Mouse (Mus musculus) left cerebral cortex, adult 11 months (tissue): ENCODE measurements around the gene Vmn1r211.
"Not testable (repeated sequence)": the region's sequence is repeated elsewhere in the genome, so short reads cannot be mapped to it uniquely, and the experiment has no call there.

Experiments used
- DNase-seq: peaks from one replicate; pipeline ENCODE4 v3.0.0; 2022; ENCODE audit warnings: low spot score

Vmn1r211 gene

DNA sequence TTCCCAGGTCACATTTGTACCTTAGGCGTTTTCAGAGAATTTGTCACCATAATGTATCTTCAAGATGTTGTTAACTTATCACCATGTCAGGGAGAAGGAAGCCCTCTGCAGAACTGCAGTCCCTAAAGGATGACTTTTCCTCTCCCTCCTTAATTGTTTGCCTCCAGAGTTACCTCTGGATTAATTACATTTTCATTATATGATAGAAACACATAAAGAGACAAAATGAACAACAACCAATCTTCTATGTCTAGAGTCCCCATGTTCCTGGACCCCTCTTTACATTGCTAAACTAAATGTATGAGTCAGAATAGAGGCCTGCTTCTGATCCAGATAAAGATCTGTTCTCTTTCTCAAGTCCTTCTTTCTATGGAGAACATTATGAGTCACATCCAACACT, at the start of gene Vmn1r211:
TSS of gene Vmn1r211 (minus strand) at position 101 of the 400 bp plus-strand sequence.
- DNase-seq, result no peak

DNA sequence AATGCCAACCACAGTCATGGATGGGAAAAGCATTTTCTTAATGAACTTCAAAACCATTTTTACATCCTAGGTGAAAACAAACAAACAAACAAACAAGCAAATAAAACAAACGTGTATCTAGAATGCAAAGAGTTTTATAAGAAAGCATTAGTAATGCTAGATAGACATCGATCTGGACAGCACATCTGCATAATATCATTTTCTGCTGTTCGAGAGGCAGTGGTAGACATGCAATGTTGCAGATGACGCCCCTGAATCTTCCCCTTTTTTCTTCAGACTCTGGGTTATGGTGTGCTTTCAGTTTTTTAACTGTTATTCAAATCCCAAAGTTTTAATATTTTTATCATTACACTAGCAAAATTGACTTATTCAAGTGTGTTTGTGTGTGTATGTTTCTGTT, 26.7 kb upstream of the Vmn1r211 start, which contains the start of gene Vmn1r212:
TSS of gene Vmn1r212 (minus strand) at position 101 of the 400 bp plus-strand sequence.
- DNase-seq, result no peak

DNA sequence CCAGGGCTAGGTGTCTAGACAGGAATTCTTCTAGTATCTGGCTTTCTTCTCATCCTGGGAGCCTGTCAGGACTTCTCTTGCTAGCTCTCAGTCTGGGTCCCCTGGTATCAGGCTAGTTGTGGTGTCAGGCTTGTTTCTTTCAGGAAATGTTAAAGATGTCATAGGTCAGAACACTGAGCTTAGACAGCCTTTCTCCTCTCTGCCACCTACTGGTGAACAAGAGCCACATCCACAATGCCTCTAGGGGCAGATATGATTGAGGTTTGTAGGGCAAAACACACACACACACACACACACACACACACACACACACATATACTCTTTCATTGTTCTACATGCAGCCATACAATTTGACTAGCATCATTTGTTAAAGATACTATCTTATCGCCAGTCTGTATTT, 21.9 kb upstream of the Vmn1r211 start:
- no peak for DNase-seq

DNA sequence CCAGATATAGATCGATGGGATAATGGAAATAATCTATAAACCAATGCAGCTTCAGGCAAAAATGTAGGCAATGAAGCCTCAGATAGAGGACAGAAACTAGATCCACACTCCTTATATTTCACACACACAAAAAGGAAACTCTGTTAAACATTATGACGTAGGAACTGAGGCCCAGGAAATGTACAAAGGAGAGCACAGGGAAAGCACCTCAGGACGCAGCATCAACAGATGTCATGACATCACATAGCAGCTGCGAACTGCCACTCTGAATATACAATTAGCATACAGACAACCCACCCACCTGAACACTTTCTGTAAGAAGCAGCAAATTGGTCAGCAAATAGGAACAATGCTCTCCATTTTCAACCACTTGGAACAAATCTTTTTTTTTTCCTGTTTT, 2.6 kb downstream of the Vmn1r211 start:
- no peak for DNase-seq

DNA sequence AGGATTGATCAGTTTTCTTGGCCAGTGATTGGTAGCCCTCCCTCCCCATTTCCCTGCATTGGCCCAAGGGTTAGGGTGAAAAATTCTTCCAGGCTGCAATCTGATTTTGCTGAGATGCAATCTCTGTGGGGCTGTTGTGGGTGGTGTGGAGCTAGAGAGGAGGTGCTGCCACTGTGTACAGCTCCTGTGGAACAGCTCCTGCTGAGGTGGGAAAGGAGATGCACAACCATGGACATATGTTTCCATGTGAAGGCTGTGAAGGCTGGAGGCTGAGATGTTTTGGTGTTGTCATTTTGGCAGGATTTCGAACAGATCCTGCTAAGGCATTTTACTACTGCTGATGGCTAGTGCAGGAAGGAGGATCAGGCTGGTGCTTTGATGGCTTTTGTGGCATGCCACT, 10.6 kb downstream of the Vmn1r211 start:
- DNase-seq, result peak; percentile 0

DNA sequence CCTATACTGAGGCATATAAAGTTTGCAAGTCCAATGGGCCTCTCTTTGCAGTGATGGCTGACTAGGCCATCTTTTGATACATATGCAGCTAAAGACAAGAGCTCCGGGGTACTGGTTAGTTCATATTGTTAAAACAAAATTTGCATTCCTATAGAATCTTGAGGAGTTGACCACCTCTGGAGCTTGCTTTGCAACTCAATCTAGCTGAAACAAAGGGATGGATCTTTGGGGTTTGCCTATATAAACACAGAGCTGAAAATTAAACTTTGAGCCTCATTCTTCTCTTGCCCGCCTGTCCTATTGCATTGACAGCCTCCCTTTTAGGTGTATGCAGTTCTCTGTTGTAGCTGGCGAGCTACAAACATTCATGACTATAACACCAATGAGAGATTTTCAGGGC, 13.1 kb downstream of the Vmn1r211 start:
- not testable (repeated sequence) for DNase-seq

DNA sequence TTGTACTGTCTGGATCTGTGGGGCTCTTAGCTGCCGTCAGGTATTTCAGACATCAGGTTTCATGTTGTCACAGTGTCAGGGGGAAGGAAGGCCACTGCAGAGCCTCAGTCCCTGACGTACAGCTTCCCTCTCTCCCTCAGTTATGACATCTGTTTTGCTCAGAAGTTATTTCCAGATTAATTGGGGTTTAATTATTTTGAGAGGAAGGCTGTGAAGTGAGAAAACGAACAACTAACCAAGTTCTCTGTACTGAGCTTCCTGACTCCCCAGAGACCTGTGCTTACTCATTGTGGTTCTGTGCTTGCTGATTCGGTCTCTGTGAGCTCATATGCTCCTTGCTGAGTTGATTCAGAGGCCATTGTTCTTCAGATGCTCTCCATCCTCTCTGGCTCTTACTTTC, 26.1 kb downstream of the Vmn1r211 start, which contains the start of gene Vmn1r210:
TSS of gene Vmn1r210 (minus strand) at position 101 of the 400 bp plus-strand sequence.
- no peak for DNase-seq

DNA sequence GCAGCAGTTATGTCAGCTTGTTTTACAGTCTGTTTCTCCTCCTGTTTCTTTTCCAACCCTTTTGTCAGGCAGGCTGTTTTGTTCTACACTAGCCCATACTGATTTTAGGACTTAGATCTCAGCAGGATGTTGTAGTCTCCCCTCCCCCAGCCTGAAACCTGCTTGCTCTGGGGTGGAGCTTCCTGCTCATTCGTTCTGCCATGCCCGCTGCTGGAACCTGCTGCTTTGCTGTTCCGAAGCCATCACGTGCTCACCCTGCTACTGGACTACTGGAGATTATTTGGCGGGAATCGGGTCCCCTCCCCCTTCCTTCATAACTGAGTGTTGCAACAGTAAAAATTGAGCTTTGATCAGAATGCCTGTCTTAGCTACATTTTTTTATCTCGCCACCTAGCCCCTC, 28.0 kb downstream of the Vmn1r211 start:
- not testable (repeated sequence) for DNase-seq

DNA sequence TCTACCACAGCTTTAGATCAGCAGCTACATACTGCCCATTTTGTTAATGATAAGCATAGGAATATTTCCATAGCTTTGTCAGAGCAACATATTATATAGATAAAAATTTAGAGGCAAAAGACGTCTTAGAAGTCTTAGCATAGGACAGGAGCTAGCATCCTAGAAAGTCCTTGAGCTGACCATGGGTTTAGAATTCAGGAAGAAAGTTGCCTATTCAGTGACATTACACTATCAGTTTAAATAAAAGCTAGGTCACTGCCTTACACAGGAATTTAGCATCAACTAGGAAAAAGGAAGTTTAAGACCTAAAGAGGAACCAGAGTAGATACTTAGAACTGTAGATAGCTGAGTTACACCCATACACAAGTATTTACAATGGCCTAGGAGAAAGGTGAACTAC, 35.8 kb downstream of the Vmn1r211 start:
- not testable (repeated sequence) for DNase-seq

DNA sequence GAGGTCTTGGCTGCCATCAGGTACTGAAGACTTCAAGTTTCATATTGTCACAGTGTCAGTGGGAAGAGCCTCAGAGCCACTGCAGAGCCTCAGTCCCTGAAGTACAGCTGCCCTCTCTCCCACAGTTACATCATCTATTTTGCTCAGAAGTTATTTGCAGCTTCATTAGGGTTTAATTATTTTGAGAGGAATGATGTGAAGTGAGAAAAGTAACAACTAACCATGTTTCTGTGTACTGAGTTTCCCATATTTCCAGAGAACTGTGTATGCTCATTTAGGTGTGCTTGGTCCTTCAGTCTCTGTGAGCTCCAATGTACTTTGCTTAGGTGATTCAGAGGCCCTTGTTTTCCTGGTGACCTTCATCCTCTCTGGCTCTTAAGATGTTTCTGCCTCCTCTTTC, 47.8 kb downstream of the Vmn1r211 start, which contains the start of gene Vmn1r209:
TSS of gene Vmn1r209 (minus strand) at position 101 of the 400 bp plus-strand sequence.
- DNase-seq, result not testable (repeated sequence)
